Mouse (Mus musculus): ENCODE data around the gene Lrch4. TPM values are rescaled to one million over a fixed set of nuclear protein-coding genes. Genes with fewer than 3 reads are reported as not detected.

The Lrch4 gene
- total RNA-seq, 2 experiments from 2014 or later = 15.6 to 17.1 TPM

DNA sequence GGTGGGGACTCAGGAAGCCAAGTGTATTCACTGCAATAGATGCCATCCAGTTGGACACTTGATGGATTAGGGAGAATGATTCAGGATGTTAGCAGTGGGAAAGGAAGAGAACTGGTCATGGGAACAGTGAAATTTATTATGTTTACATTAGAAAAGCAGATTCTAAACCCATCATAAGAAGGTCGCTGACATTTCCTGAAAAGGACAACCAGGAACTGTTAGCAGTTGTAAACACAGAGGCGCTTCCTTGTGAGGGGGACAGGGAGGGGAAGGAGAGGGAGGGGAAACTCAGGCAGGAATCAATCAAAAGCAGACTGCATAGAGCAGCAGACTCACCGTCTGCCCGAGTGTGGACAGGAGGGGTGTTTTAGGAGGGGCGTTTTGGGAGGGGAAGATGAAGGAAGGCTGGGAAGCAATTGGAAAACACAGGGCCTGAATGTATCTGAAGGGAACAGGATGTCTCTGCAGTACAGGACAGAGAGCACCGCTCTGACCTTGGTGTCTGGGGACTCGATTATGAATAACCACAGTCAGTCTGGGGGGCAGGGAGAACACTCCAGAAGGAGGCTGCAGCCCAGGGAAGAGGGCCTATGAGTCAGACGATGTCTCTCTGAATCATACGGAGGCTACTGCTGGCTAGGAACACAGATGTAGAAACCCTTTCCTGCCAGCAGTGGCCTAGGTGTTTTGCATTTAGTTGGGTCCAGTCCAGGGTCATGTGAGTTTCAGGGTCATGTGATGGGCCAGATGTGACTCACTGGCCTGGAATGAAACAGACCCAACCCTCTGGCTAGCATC is 42.7 kb downstream of the Lrch4 start:
- H3K4me3 ChIP-seq = peak overlapping the region; percentile 17; the same call in 1 of the 2 replicates
- no peak for TF ChIP-seq CTCF (IDR thresholded peaks at IDR 0.05)
- DNase-seq = peak; percentile 75
- H3K27ac ChIP-seq = peak overlapping the region; percentile 88
- intact Hi-C loops (cut with DNase I) = no loop called here

- no peak for DNase-seq
- no peak for TF ChIP-seq CTCF (IDR thresholded peaks at IDR 0.05)
- peak overlapping the region; percentile 88 for H3K27ac ChIP-seq
- H3K4me3 ChIP-seq = no peak overlapping the region
- intact Hi-C loops (cut with DNase I) = no loop called here
Observed at GRCm38 (mm10) chr5:137672361-137672760, 43.4 kb downstream of the Lrch4 start.

- H3K4me3 ChIP-seq = no peak overlapping the region
- no peak for DNase-seq
- peak overlapping the region; percentile 88 for H3K27ac ChIP-seq
- TF ChIP-seq CTCF (IDR thresholded peaks at IDR 0.05) = no peak
- intact Hi-C loops (cut with DNase I) = no loop called here
Observed at GRCm38 (mm10) chr5:137673015-137673414, 44.1 kb downstream of the Lrch4 start.

DNA sequence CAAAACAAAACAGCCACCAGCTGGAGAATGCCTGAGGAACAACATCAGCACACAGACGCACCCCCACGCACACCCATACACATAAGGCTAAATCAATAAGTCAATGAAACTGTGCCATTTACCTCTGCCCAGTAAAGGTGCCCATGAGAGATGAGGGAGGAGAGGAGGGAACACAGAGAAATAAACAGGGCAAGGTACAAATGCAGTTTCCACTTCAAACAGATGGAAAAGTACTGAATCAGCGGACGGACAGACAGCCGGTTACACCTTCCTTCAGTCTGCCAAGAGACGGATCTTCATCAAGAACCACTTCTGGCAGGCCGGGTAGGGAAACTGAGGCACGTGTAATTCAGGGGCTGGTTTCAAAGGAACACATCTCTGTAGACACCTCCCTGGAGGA is 45.9 kb downstream of the Lrch4 start:
- no peak for DNase-seq
- intact Hi-C loops (cut with DNase I) = no loop called here
- H3K27ac ChIP-seq = no peak overlapping the region
- no peak overlapping the region for H3K4me3 ChIP-seq
- TF ChIP-seq CTCF (IDR thresholded peaks at IDR 0.05) = no peak

DNA sequence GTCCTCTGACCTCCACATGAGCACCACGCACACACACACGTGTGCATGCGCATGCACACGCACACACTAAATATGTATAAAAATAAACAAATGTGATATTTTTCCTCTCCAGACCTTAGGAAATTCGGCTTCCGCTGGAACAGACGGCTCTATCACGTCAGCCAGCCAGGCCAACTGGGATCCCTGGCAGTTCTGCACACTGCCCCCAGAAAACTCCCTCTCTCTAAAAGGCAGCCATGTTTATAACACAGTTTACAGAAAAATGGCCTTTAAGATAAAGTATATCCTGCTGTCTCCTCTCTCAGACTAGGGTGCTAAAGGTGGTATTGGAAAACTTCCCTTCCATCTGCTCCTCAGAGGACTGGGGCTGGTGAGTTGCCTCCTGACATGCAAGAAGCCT is 48.9 kb downstream of the Lrch4 start:
- no peak for DNase-seq
- Histone ChIP-seq H3K27ac (no peak overlapping the region), H3K4me3 (no peak overlapping the region)
- no peak for TF ChIP-seq CTCF (IDR thresholded peaks at IDR 0.05)
- intact Hi-C loops (cut with DNase I) = no loop called here

GRCm38 (mm10) chr5:137678736-137679135 is 49.8 kb downstream of the Lrch4 start:
- intact Hi-C loops (cut with DNase I) = no loop called here
- Histone ChIP-seq H3K4me3 (no peak overlapping the region), H3K27ac (no peak overlapping the region)
- TF ChIP-seq CTCF (IDR thresholded peaks at IDR 0.05) = no peak
- no peak for DNase-seq

DNA sequence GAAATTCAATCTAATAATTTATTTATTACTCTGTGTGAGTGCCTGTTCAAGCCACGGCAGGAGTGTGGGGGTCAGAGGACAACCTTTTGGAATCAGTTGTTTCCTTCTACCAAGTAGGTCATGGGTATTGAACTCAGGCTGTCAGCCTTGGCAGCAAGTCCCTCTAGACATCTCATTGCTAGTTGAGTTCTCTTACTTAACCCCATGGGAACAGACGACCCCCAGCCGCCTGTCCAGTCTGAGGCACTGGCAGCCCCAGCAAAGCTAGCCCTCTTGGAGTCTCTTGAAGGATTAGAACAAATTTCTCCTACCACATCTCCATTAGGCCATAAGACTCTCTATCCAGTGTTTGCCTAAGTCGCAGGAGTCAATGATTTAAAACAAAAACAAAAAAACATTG is 50.8 kb downstream of the Lrch4 start:
- DNase-seq = no peak
- H3K27ac ChIP-seq = no peak overlapping the region
- no peak for TF ChIP-seq CTCF (IDR thresholded peaks at IDR 0.05)
- H3K4me3 ChIP-seq = no peak overlapping the region
- intact Hi-C loops (cut with DNase I) = no loop called here

DNA sequence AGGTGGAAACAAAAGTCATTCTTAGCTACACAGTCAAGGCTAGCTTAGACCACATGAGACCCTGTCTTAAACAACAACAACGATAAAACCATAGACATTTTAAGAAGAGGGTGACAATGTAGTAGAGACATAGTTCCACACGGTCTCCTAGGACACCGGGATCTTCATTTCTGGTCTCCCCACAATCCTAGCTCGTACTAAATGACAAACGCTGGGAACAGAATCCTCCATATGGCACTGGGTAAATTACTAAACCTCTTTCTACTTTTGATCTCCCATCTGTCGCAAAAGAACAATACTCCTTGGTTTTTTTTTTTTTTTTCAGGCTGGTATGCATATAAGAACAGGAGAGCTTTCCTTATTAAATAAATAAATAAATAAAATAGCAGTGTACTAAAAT is 53.6 kb downstream of the Lrch4 start:
- intact Hi-C loops (cut with DNase I) = no loop called here
- no peak overlapping the region for H3K27ac ChIP-seq
- H3K4me3 ChIP-seq = no peak overlapping the region
- TF ChIP-seq CTCF (IDR thresholded peaks at IDR 0.05) = no peak
- DNase-seq = no peak

DNA sequence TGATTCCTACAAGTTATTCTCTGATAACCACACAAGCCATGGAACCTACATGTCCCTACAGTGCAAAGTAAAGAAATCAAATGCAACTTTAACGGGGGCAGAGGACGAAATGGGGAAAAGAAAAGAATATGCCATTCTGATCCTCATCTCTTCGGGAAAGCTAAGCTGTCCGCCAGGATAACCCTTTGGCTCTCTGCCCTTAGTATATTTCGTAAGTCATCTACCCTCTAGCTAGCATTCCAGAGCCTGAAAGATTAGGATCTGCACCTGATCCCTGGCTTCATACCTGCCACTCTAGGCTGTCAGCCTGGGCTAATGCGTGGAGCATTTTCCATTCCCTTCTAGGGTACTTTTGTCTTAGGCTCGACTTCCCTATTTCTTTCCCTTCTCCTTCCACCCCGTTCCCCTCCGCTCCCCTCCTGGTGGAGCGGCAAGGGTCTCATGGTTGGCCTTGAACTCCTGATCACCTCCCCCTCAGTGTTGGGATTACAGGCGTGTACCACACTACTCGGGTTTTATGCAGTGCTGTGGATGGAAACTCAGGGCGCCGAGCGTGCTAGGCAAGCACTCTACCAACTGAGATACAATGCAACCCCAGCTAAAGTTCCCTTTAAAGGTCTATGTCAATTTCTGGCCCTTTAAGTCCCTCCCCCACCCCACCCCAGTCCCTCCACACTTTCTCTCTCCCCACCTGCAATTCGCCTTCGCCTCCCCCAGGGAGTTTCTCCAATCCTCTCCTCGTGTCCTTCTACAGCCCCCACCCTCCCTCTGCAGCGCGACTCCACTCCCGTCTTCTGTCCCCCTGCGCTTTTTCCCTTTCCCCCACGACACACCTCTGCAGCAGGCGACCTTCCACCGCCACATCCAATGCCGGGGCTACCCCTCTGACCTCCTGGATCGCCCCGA is 54.7 kb downstream of the Lrch4 start:
- TF ChIP-seq CTCF (IDR thresholded peaks at IDR 0.05) = no peak
- intact Hi-C loops (cut with DNase I) = no loop called here
- peak overlapping the region; percentile 81 for H3K27ac ChIP-seq
- DNase-seq = no peak
- H3K4me3 ChIP-seq = peak overlapping the region; percentile 83

- peak; percentile 18; the same call in 1 of the 2 replicates for TF ChIP-seq CTCF (IDR thresholded peaks at IDR 0.05)
- peak; percentile 97 for DNase-seq
- H3K27ac ChIP-seq = peak within 1 kb of the TSS; percentile 81
- peak within 1 kb of the TSS; percentile 83 for H3K4me3 ChIP-seq
- intact Hi-C loops (cut with DNase I) = loop anchor here (5.0 kb wide), 1 partner anchor 53 kb away; no protein-coding TSS in a partner anchor
Observed at GRCm38 (mm10) chr5:137684294-137685123, 55.6 kb downstream of the Lrch4 start, which contains the start of gene Agfg2. Gene Agfg2 (minus strand): TSS chr5:137684726.

- no peak for TF ChIP-seq CTCF (IDR thresholded peaks at IDR 0.05)
- Histone ChIP-seq H3K4me3 (no peak overlapping the region), H3K27ac (no peak overlapping the region)
- DNase-seq = no peak
- intact Hi-C loops (cut with DNase I) = loop anchor here (5.0 kb wide), 1 partner anchor 52 kb away; no protein-coding TSS in a partner anchor
Observed at GRCm38 (mm10) chr5:137685653-137686052, 56.7 kb downstream of the Lrch4 start.
